Mouse (Mus musculus) lung, postnatal 0 days (tissue): ENCODE measurements around the gene Ak5. TPM values are rescaled to one million over a fixed set of nuclear protein-coding genes. Genes with fewer than 3 reads are reported as not detected.

Source experiments
- ATAC-seq: fragments of 200-750 bp; cut with Nextera tagmentation; 2 replicates; pipeline ENCODE4 v1.8.0; 2017; ENCODE audit warnings: moderate library complexity
- DNase-seq: peaks from one replicate; pipeline ENCODE4 v3.0.0-alpha.2; 2016; ENCODE audit warnings: low spot score
- H3K27ac ChIP-seq: fragments of 300-500 bp; sonication (generic); 2 replicates; pipeline ENCODE4 v1.5.1; 2014; ENCODE audit warnings: antibody characterized with exemption, mild to moderate bottlenecking, low read length, mixed read lengths
- H3K27me3 ChIP-seq: fragments of 300-500 bp; sonication (generic); replicated peaks from 2 replicates; pipeline ENCODE4 v1.6.1; 2014; ENCODE audit warnings: low read length, mixed read lengths; ENCODE audit not compliant: insufficient read depth
- H3K36me3 ChIP-seq: fragments of 300-500 bp; sonication (generic); 2 replicates; pipeline ENCODE4 v1.6.1; 2014; ENCODE audit warnings: low read length, mixed read lengths; ENCODE audit not compliant: insufficient read depth
- H3K4me1 ChIP-seq: fragments of 300-500 bp; sonication (generic); 2 replicates; pipeline ENCODE4 v1.6.1; 2014; ENCODE audit warnings: antibody characterized with exemption, low read depth, low read length, mixed read lengths; ENCODE audit not compliant: insufficient read depth
- H3K4me2 ChIP-seq: fragments of 300-500 bp; sonication (generic); replicated peaks from 2 replicates; pipeline ENCODE4 v1.6.1; 2014; ENCODE audit warnings: low read depth, mild to moderate bottlenecking, low read length, moderate library complexity, mixed read lengths
- H3K4me3 ChIP-seq: fragments of 300-500 bp; sonication (generic); 2 replicates; pipeline ENCODE4 v1.5.1; 2014; ENCODE audit warnings: low read depth, low read length
- H3K9ac ChIP-seq: fragments of 300-500 bp; sonication (generic); replicated peaks from 2 replicates; pipeline ENCODE4 v1.6.1; 2014; ENCODE audit warnings: low read depth, mild to moderate bottlenecking
- H3K9me3 ChIP-seq: fragments of 300-500 bp; sonication (generic); 2 replicates; pipeline ENCODE4 v1.6.1; 2016; ENCODE audit warnings: low read length, mixed read lengths
- CTCF ChIP-seq: IDR thresholded peaks from 2 replicates; pipeline ENCODE4 v1.5.1; 2016; ENCODE audit warnings: antibody characterized with exemption, mild to moderate bottlenecking
- EP300 ChIP-seq: IDR thresholded peaks from 2 replicates; pipeline ENCODE4 v1.6.1; 2016; ENCODE audit warnings: antibody characterized with exemption, mild to moderate bottlenecking, control low read depth
- WGBS: fragments of 180-500 bp; shearing (Covaris S2); extraction: QIAGEN DNeasy Blood & Tissue Kit; methylation state at CpG from one replicate; pipeline ENCODE4 v1.1.7; 2014; 5-methylcytosine and 5-hydroxymethylcytosine counted together
- polyA plus RNA-seq: library from polyadenylated mRNA; unstranded; fragments of >200 nt; fragmentation: Nextera tagmentation; extraction: Ambion mirVana; gene quantifications from 2 replicates; pipeline ENCODE4 v1.2.1, GENCODE M21; 2015

Ak5 gene
- polyA plus RNA-seq, 1 experiment from 2014 or later = 0.47 TPM

DNA sequence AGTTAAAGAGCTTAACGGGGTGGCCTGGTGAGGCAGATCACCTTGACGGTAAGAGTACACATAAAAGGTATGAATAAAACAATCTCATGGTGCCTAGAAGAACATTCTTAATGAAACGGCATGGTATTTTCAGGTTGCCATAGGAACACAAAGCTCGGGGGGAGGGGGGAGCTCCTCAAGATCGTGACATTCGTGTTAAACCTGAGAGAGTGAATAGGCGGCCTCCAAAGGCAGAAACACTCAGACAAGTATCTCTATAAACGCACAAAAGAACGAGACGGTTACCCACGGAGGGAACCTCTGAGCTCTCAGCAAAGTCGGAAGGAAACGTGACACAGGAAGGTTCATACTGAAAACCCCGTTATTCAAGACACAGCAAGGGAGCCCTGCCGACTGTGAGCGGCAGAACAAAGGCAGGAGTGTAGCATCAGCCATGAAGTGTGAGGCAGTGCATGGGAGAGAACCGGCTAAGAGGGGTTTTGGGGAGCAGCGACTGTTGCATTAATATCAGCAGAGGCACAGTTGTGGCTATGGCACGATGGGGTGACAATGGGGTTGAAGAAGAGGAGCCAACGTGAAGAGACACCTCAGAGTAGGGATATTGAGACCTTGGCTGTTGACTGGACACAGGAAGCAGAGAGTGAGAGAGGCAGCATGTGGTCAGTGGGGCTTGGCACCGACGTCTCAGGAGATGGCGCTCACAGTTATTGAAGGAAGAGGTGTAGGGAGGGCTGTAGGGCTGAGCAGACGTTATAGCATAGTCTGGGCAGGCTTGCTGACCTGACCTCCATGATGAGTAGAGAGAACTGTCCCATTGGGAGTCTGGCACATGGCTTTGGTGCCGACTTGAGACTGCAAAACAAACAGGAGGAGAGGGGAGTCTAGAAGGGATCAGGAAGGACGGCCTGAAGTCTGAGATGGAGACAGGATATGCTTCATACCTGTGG, 89.6 kb downstream of the Ak5 start:
- H3K4me1 ChIP-seq = no peaks in the 10 kb centered on the region
- ATAC-seq = no peak
- WGBS = 68% methylated on average over 26 of the region's 26 CpGs
- no peak overlapping the region for H3K4me2 ChIP-seq
- TF ChIP-seq CTCF (no peak), EP300 (no peak)
- no peaks in the 10 kb centered on the region for H3K9me3 ChIP-seq
- H3K36me3 ChIP-seq = no peaks in the 10 kb centered on the region
- no peaks in the 10 kb centered on the region for H3K27me3 ChIP-seq
- no peak overlapping the region for H3K27ac ChIP-seq
- DNase-seq = no peak
- H3K4me3 ChIP-seq = no peak overlapping the region
- H3K9ac ChIP-seq = no peak overlapping the region

DNA sequence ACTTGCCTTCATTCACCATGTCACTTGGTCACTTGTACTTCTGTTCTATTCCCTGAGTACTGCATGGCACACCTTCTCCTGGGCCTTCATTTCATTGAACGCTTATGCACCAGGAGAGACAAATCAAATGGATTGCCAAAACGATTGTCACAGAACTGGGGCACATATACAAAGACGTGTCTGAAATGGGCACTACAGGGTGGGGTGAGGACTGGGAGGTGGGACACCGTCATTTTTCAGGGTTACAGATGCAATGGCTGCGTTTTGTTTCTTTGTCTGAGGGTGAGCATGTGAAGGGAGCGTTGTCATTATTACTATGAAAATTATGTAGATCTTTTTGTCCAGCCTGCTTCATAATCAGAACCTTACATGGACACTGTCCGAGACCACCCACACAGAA, 90.4 kb downstream of the Ak5 start:
- Histone ChIP-seq H3K4me2 (no peak overlapping the region), H3K9ac (no peak overlapping the region), H3K27ac (no peak overlapping the region), H3K9me3 (no peaks in the 10 kb centered on the region), H3K4me1 (no peaks in the 10 kb centered on the region), H3K36me3 (no peaks in the 10 kb centered on the region), H3K27me3 (no peaks in the 10 kb centered on the region), H3K4me3 (no peak overlapping the region)
- ATAC-seq = no peak
- 81% methylated on average over 7 of the region's 7 CpGs for WGBS
- TF ChIP-seq CTCF (no peak), EP300 (no peak)
- DNase-seq = no peak

DNA sequence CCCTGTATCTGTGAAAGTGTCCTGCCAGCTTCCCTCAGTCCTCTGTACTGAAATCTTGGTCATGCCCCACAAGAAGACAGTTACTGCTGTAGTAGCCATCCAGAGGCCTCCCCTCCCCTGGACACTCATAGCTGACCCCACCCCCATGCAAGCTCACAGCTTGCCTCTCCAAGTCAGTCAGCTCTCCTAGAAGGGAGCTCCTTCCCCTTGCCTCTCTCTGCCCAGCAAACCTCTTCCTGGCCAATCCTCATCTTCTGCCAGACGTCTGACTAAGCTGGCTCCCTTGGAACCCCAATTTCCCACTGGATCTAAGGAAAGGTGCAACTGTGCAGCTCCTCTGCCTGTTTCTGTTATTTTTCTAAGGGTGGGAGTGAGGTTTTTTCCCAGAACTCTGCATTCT, 90.9 kb downstream of the Ak5 start:
- 37% methylated on average over 1 of the region's 1 CpGs for WGBS
- DNase-seq (no peak), ATAC-seq (no peak)
- Histone ChIP-seq H3K27ac (no peak overlapping the region), H3K4me2 (no peak overlapping the region), H3K27me3 (no peaks in the 10 kb centered on the region), H3K4me1 (no peaks in the 10 kb centered on the region), H3K4me3 (no peak overlapping the region), H3K36me3 (no peaks in the 10 kb centered on the region), H3K9ac (no peak overlapping the region), H3K9me3 (no peaks in the 10 kb centered on the region)
- TF ChIP-seq CTCF = no peak
- no peak for TF ChIP-seq EP300

DNA sequence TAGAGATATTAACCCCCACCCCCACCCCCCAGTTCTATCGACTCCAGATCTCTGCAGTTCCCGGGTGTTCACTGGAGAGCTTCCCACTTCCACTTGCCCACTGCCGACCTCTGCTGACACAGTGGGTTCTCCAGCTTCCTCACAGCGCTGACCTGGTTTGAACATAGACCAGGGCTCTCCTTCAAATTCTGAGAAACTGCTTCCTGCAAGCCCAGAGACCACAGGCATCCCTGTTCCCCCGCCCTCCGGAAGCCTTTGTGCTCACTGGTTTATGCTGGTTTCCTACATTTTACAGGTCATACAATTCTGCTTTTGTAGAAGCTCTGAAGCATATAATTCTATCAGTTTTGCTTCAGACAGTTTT, 98.9 kb downstream of the Ak5 start:
- H3K4me3 ChIP-seq = no peak overlapping the region
- ATAC-seq = no peak
- H3K9ac ChIP-seq = no peak overlapping the region
- no peak for TF ChIP-seq EP300
- no peak for TF ChIP-seq CTCF
- no peak overlapping the region for H3K4me2 ChIP-seq
- H3K27me3 ChIP-seq = no peaks in the 10 kb centered on the region
- H3K4me1 ChIP-seq = no peaks in the 10 kb centered on the region
- no peak for DNase-seq
- 25% methylated on average over 6 of the region's 6 CpGs for WGBS
- H3K27ac ChIP-seq = no peak overlapping the region
- no peaks in the 10 kb centered on the region for H3K9me3 ChIP-seq
- H3K36me3 ChIP-seq = no peaks in the 10 kb centered on the region

DNA sequence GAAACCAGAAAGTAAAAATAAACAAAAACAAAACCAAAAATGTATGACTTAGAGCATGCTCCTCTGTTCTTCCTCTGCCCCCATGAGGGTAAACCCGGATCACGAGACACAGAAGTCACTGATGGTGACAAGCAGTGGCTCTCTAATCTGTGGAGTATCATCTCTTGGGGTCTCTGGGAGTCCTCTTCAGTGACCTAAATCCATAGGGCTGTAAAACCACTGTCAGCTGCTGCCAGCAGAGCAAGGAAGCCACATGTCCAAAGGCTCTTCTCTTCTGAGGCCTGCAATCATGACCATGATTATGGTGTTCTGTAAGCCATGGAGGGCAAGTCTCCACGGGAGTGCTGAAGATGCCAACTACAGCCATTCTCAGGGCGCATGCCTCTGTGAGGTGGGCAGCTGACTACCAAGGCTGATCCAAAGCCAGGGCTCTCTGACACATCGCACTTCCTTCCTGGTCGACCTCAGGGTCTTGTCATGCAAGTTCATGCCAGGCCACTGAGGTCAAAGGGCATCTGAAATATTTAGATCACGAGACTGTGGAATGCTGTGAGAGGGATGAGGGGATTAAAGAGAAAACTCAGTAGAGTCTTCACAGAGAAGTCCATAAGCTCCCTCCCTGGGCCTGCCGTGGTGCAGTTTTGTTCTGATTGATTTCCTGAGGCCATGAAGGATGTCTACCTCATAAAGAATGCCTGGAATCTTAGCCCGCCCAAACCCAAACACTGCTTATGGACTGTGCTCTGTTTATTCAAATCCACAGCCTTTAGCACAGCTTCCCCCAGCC, 99.5 kb downstream of the Ak5 start:
- H3K4me3 ChIP-seq = no peak overlapping the region
- no peaks in the 10 kb centered on the region for H3K36me3 ChIP-seq
- no peak overlapping the region for H3K4me2 ChIP-seq
- no peaks in the 10 kb centered on the region for H3K9me3 ChIP-seq
- no peak for TF ChIP-seq CTCF
- no peak for TF ChIP-seq EP300
- DNase-seq = no peak
- ATAC-seq = no peak
- no peak overlapping the region for H3K27ac ChIP-seq
- no peak overlapping the region for H3K9ac ChIP-seq
- H3K27me3 ChIP-seq = no peaks in the 10 kb centered on the region
- WGBS = 41% methylated on average over 9 of the region's 9 CpGs
- H3K4me1 ChIP-seq = no peaks in the 10 kb centered on the region

DNA sequence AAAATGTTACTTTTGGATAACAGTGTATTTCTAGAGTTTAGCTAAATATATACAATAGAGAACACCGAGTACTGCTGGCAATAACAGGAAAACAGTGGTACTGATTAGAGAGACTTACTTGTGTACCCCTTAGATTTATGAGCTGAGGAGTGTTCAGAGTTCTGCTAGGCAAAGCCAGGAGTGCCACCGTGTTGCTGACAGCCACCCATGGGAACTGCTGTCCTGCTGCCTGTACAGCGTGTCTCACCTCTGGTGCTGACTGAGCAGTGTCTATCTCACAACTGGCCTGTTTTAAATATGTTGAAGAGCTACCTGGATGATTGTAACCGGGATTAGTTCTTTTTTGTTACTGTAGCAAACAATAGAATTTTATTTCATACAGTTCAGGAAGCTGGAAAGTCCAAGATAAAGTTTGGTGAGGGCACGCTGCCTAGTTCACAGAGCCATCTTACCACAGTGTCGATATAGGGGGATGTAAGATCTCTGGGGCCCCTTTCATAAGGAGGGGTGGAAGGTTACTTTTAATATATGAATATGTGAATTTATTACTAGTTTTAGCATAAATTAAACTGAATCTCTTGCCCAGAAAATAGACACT, 103.5 kb downstream of the Ak5 start:
- WGBS = 62% methylated on average over 6 of the region's 6 CpGs
- H3K9me3 ChIP-seq = no peaks in the 10 kb centered on the region
- H3K27me3 ChIP-seq = no peaks in the 10 kb centered on the region
- no peak overlapping the region for H3K27ac ChIP-seq
- H3K9ac ChIP-seq = no peak overlapping the region
- DNase-seq = no peak
- H3K36me3 ChIP-seq = no peaks in the 10 kb centered on the region
- ATAC-seq = no peak
- TF ChIP-seq CTCF (no peak), EP300 (no peak)
- H3K4me2 ChIP-seq = no peak overlapping the region
- no peaks in the 10 kb centered on the region for H3K4me1 ChIP-seq
- no peak overlapping the region for H3K4me3 ChIP-seq
